Mouse (Mus musculus) lung, postnatal 10 days (tissue): Measurements from ENCODE around the gene Hoxb8.

Experiments used
- DNase-seq: peaks from one replicate; pipeline ENCODE4 v3.0.0; 2021

The Hoxb8 gene

GRCm38 (mm10) chr11:96301837-96302236, 20.1 kb downstream of the Hoxb8 start:
- peak; percentile 82 for DNase-seq

GRCm38 (mm10) chr11:96302381-96303150, 20.9 kb downstream of the Hoxb8 start:
- no peak for DNase-seq

- DNase-seq = peak; percentile 94
Observed at GRCm38 (mm10) chr11:96303151-96304099, 21.7 kb downstream of the Hoxb8 start, which contains the start of gene Hoxb5. Gene Hoxb5 (plus strand): TSS chr11:96303336.

GRCm38 (mm10) chr11:96304381-96305195, 22.9 kb downstream of the Hoxb8 start:
- no peak for DNase-seq

GRCm38 (mm10) chr11:96305505-96306182, 23.9 kb downstream of the Hoxb8 start:
- DNase-seq = no peak

GRCm38 (mm10) chr11:96306183-96306907, 24.6 kb downstream of the Hoxb8 start:
- DNase-seq = no peak

GRCm38 (mm10) chr11:96306908-96307269, 25.2 kb downstream of the Hoxb8 start:
- DNase-seq = no peak

GRCm38 (mm10) chr11:96308763-96309162, 27.1 kb downstream of the Hoxb8 start:
- no peak for DNase-seq

GRCm38 (mm10) chr11:96309288-96309687, 27.6 kb downstream of the Hoxb8 start:
- peak; percentile 80 for DNase-seq

GRCm38 (mm10) chr11:96310183-96310938, 28.7 kb downstream of the Hoxb8 start:
- DNase-seq = no peak

GRCm38 (mm10) chr11:96311097-96311496, 29.4 kb downstream of the Hoxb8 start:
- no peak for DNase-seq

- peak; percentile 90 for DNase-seq
Observed at GRCm38 (mm10) chr11:96311520-96312417, 30.1 kb downstream of the Hoxb8 start.

- DNase-seq = no peak
Observed at GRCm38 (mm10) chr11:96313134-96313533, 31.4 kb downstream of the Hoxb8 start.

GRCm38 (mm10) chr11:96313806-96314428, 32.2 kb downstream of the Hoxb8 start:
- no peak for DNase-seq

GRCm38 (mm10) chr11:96314671-96315343, 33.1 kb downstream of the Hoxb8 start:
- DNase-seq = peak; percentile 76

- DNase-seq = no peak
Observed at GRCm38 (mm10) chr11:96315344-96315681, 33.6 kb downstream of the Hoxb8 start.

- DNase-seq = no peak
Observed at GRCm38 (mm10) chr11:96316696-96317607, 35.2 kb downstream of the Hoxb8 start.
